Mouse (Mus musculus): ENCODE results near the gene Dmbt1. TPM values are rescaled to one million over a fixed set of nuclear protein-coding genes. Genes with fewer than 3 reads are reported as not detected.
"Not testable (repeated sequence)": the region's sequence is repeated elsewhere in the genome, so short reads cannot be mapped to it uniquely, and the experiment has no call there.

Dmbt1 gene
- polyA plus RNA-seq, 2 experiments = not detected

GRCm38 (mm10) chr7:131019181-131019580 lies 12.7 kb upstream of the Dmbt1 start:
- H3K36me3 ChIP-seq (replicated peaks; ENCODE audit: control insufficient read depth, insufficient read depth, low read depth) = no peaks in the 10 kb centered on the region
- no peak overlapping the region for H3K27ac ChIP-seq
- TF ChIP-seq CTCF (IDR thresholded peaks at IDR 0.05; ENCODE audit: low read depth) (no peak), EP300 (IDR thresholded peaks at IDR 0.05; ENCODE audit: low read depth) (no peak)
- no peaks in the 10 kb centered on the region for H3K9me3 ChIP-seq (ENCODE audit: control insufficient read depth, low read length)
- no peak for ATAC-seq (ENCODE audit: insufficient read depth)
- no peak overlapping the region for H3K4me2 ChIP-seq (ENCODE audit: low read depth)
- no peak for DNase-seq (ENCODE audit: low read depth in 3 of 3, low spot score in 3 of 3)
- no peaks in the 10 kb centered on the region for H3K27me3 ChIP-seq (ENCODE audit: control insufficient read depth, insufficient read depth, low read length)
- no peak overlapping the region for H3K4me3 ChIP-seq (ENCODE audit: insufficient read depth in 1 of 2, low read depth in 2 of 2, low read length in 2 of 2)
- H3K9ac ChIP-seq (replicated peaks) = no peak overlapping the region
- no peaks in the 10 kb centered on the region for H3K4me1 ChIP-seq (replicated peaks; ENCODE audit: control insufficient read depth in 2 of 2, insufficient read depth in 2 of 2, low read length in 1 of 2)
- WGBS (ENCODE audit: insufficient replicate concordance) = 70% methylated on average over 2 of the region's 2 CpGs

- Histone ChIP-seq H3K9ac (replicated peaks) (no peak overlapping the region), H3K27me3 (ENCODE audit: control insufficient read depth, insufficient read depth, low read length) (no peaks in the 10 kb centered on the region), H3K27ac (no peak overlapping the region), H3K4me1 (replicated peaks; ENCODE audit: control insufficient read depth in 2 of 2, insufficient read depth in 2 of 2, low read length in 1 of 2) (no peaks in the 10 kb centered on the region), H3K9me3 (ENCODE audit: control insufficient read depth, low read length) (no peaks in the 10 kb centered on the region), H3K4me2 (ENCODE audit: low read depth) (no peak overlapping the region), H3K4me3 (ENCODE audit: insufficient read depth in 1 of 2, low read depth in 2 of 2, low read length in 2 of 2) (no peak overlapping the region), H3K36me3 (replicated peaks; ENCODE audit: control insufficient read depth, insufficient read depth, low read depth) (no peaks in the 10 kb centered on the region)
- DNase-seq (ENCODE audit: low read depth in 3 of 3, low spot score in 3 of 3) (no peak), ATAC-seq (ENCODE audit: insufficient read depth) (no peak)
- 18% methylated on average over 1 of the region's 1 CpGs for WGBS (ENCODE audit: insufficient replicate concordance)
- TF ChIP-seq EP300 (IDR thresholded peaks at IDR 0.05; ENCODE audit: low read depth) (no peak), CTCF (IDR thresholded peaks at IDR 0.05; ENCODE audit: low read depth) (no peak)
Measured at GRCm38 (mm10) chr7:131024807-131025206, 7.0 kb upstream of the Dmbt1 start.

GRCm38 (mm10) chr7:131027557-131027956 lies 4.3 kb upstream of the Dmbt1 start:
- TF ChIP-seq EP300 (IDR thresholded peaks at IDR 0.05; ENCODE audit: low read depth) = no peak
- no peaks in the 10 kb centered on the region for H3K36me3 ChIP-seq (replicated peaks; ENCODE audit: control insufficient read depth, insufficient read depth, low read depth)
- no peak overlapping the region for H3K4me3 ChIP-seq (ENCODE audit: insufficient read depth in 1 of 2, low read depth in 2 of 2, low read length in 2 of 2)
- no peak overlapping the region for H3K4me2 ChIP-seq (ENCODE audit: low read depth)
- no peaks in the 10 kb centered on the region for H3K4me1 ChIP-seq (replicated peaks; ENCODE audit: control insufficient read depth in 2 of 2, insufficient read depth in 2 of 2, low read length in 1 of 2)
- no peak for ATAC-seq (ENCODE audit: insufficient read depth)
- H3K27me3 ChIP-seq (ENCODE audit: control insufficient read depth, insufficient read depth, low read length) = no peaks in the 10 kb centered on the region
- DNase-seq (ENCODE audit: low read depth in 3 of 3, low spot score in 3 of 3) = no peak
- H3K27ac ChIP-seq = no peak overlapping the region
- H3K9me3 ChIP-seq (ENCODE audit: control insufficient read depth, low read length) = no peaks in the 10 kb centered on the region
- no peak overlapping the region for H3K9ac ChIP-seq (replicated peaks)
- WGBS (ENCODE audit: insufficient replicate concordance) = 33% methylated on average over 1 of the region's 1 CpGs

GRCm38 (mm10) chr7:131036396-131036795 lies 4.5 kb downstream of the Dmbt1 start:
- 54% methylated on average over 3 of the region's 3 CpGs for WGBS (ENCODE audit: insufficient replicate concordance)
- no peak overlapping the region for H3K4me2 ChIP-seq (ENCODE audit: low read depth)
- H3K27ac ChIP-seq = no peak overlapping the region
- no peak overlapping the region for H3K9ac ChIP-seq (replicated peaks)
- no peak for TF ChIP-seq EP300 (IDR thresholded peaks at IDR 0.05; ENCODE audit: low read depth)
- TF ChIP-seq CTCF (IDR thresholded peaks at IDR 0.05; ENCODE audit: low read depth) = no peak
- no peaks in the 10 kb centered on the region for H3K36me3 ChIP-seq (replicated peaks; ENCODE audit: control insufficient read depth, insufficient read depth, low read depth)
- H3K9me3 ChIP-seq (ENCODE audit: control insufficient read depth, low read length) = no peaks in the 10 kb centered on the region
- H3K27me3 ChIP-seq (ENCODE audit: control insufficient read depth, insufficient read depth, low read length) = no peaks in the 10 kb centered on the region
- no peak for ATAC-seq (ENCODE audit: insufficient read depth)
- H3K4me3 ChIP-seq (ENCODE audit: insufficient read depth in 1 of 2, low read depth in 2 of 2, low read length in 2 of 2) = no peak overlapping the region
- H3K4me1 ChIP-seq (replicated peaks; ENCODE audit: control insufficient read depth in 2 of 2, insufficient read depth in 2 of 2, low read length in 1 of 2) = no peaks in the 10 kb centered on the region
- no peak for DNase-seq (ENCODE audit: low read depth in 3 of 3, low spot score in 3 of 3)

GRCm38 (mm10) chr7:131037083-131037482 lies 5.2 kb downstream of the Dmbt1 start:
- H3K36me3 ChIP-seq (replicated peaks; ENCODE audit: control insufficient read depth, insufficient read depth, low read depth) = no peaks in the 10 kb centered on the region
- 53% methylated on average over 2 of the region's 2 CpGs for WGBS (ENCODE audit: insufficient replicate concordance)
- H3K9me3 ChIP-seq (ENCODE audit: control insufficient read depth, low read length) = no peaks in the 10 kb centered on the region
- H3K4me1 ChIP-seq (replicated peaks; ENCODE audit: control insufficient read depth in 2 of 2, insufficient read depth in 2 of 2, low read length in 1 of 2) = no peaks in the 10 kb centered on the region
- H3K4me2 ChIP-seq (ENCODE audit: low read depth) = no peak overlapping the region
- H3K9ac ChIP-seq (replicated peaks) = no peak overlapping the region
- H3K27ac ChIP-seq = no peak overlapping the region
- no peak overlapping the region for H3K4me3 ChIP-seq (ENCODE audit: insufficient read depth in 1 of 2, low read depth in 2 of 2, low read length in 2 of 2)
- TF ChIP-seq CTCF (IDR thresholded peaks at IDR 0.05; ENCODE audit: low read depth) (no peak), EP300 (IDR thresholded peaks at IDR 0.05; ENCODE audit: low read depth) (no peak)
- DNase-seq (ENCODE audit: low read depth in 3 of 3, low spot score in 3 of 3) = no peak
- no peak for ATAC-seq (ENCODE audit: insufficient read depth)
- no peaks in the 10 kb centered on the region for H3K27me3 ChIP-seq (ENCODE audit: control insufficient read depth, insufficient read depth, low read length)

- not testable (repeated sequence) for H3K9me3 ChIP-seq (ENCODE audit: control insufficient read depth, low read length); ATAC-seq (ENCODE audit: insufficient read depth); H3K4me1 ChIP-seq (replicated peaks; ENCODE audit: control insufficient read depth in 2 of 2, insufficient read depth in 2 of 2, low read length in 1 of 2)
Measured at GRCm38 (mm10) chr7:131040760-131041159, 8.9 kb downstream of the Dmbt1 start.

More at GRCm38 (mm10) chr7:131040760-131041159, 8.9 kb downstream of the Dmbt1 start:
- not testable (repeated sequence) for DNase-seq (ENCODE audit: low read depth in 3 of 3, low spot score in 3 of 3); H3K4me2 ChIP-seq (ENCODE audit: low read depth); H3K9ac ChIP-seq (replicated peaks); H3K36me3 ChIP-seq (replicated peaks; ENCODE audit: control insufficient read depth, insufficient read depth, low read depth); H3K27me3 ChIP-seq (ENCODE audit: control insufficient read depth, insufficient read depth, low read length); H3K4me3 ChIP-seq (ENCODE audit: insufficient read depth in 1 of 2, low read depth in 2 of 2, low read length in 2 of 2); H3K27ac ChIP-seq
- WGBS (ENCODE audit: insufficient replicate concordance) = 43% methylated on average over 8 of the region's 8 CpGs

All from liver, embryonic 14.5 days (tissue).